Mouse (Mus musculus) gastrocnemius, postnatal 25 days (tissue): ENCODE data around the gene E330034G19Rik. TPM values are rescaled to one million over a fixed set of nuclear protein-coding genes. Genes with fewer than 3 reads are reported as not detected.
"Not testable (repeated sequence)": the region's sequence is repeated elsewhere in the genome, so short reads cannot be mapped to it uniquely, and the experiment has no call there.

Experiments used
- DNase-seq: peaks from one replicate; pipeline ENCODE4 v3.0.0; 2022
- total RNA-seq, 2 experiments: library from RNA; stranded (reverse); gene quantifications; 1 replicate in 1 of 2; 2 replicates in 1 of 2; pipeline ENCODE4 v1.2.3; 2021

Gene E330034G19Rik
- total RNA-seq, 2 experiments from 2014 or later, result not detected

GRCm38 (mm10) chr14:24347007-24347406 lies 54.0 kb downstream of the E330034G19Rik start:
- DNase-seq, result not testable (repeated sequence)

DNA sequence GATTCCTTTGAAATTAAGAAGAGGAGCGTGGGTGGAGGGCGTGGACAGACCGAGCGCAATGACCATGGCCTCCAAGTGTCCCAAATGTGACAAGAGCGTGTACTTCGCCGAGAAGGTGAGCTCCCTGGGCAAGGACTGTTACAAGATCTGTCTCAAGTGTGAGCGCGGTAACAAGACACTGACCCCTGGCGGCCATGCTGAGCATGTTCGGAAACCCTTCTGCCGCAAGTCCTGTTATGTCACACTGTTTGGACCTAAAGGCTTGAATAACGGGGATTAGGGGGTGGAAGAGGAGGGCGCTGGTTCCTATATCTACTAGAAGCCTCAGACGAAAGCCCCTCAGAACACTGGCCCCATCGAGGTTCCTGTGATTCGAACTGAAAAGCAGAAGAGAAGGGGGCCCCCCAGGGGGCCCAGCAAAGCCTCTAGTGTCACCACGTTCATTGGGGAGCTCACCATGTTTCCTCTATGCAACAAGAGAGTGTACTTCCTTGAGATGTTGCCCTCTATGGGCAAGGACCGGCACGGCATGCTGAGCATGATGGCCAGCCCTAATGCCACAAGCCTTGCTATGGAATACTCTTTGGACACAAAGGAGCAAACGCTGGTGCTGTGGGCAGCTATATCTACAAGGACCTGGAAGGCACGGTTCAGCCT lies 65.4 kb downstream of the E330034G19Rik start:
- no peak for DNase-seq

Other genes starting within 250 kb of the E330034G19Rik start
- 1 to 10 TPM; 6.7 to 7.0 TPM for gene Dlg5, start 47.3 kb upstream of the E330034G19Rik start, total RNA-seq
- 1 to 10 TPM; 6.8 to 8.4 TPM for gene Polr3a, start 193.8 kb downstream of the E330034G19Rik start, total RNA-seq
- gene Rps24, start 193.9 kb downstream of the E330034G19Rik start, total RNA-seq, result 100 to 1,000 TPM; 622 to 647 TPM